Mouse (Mus musculus) induced T-regulatory cell, adult 2 months (primary cell): ENCODE results near the gene Slc27a2.
A peak's percentile ranks its signal among the peaks of the same experiment; 100 is the strongest.
"Not testable (repeated sequence)": the region's sequence is repeated elsewhere in the genome, so short reads cannot be mapped to it uniquely, and the experiment has no call there.

Experiments
- DNase-seq: peaks from one replicate; pipeline ENCODE4 v3.0.0-alpha.2; 2012; ENCODE audit warnings: low read depth

Gene Slc27a2

DNA sequence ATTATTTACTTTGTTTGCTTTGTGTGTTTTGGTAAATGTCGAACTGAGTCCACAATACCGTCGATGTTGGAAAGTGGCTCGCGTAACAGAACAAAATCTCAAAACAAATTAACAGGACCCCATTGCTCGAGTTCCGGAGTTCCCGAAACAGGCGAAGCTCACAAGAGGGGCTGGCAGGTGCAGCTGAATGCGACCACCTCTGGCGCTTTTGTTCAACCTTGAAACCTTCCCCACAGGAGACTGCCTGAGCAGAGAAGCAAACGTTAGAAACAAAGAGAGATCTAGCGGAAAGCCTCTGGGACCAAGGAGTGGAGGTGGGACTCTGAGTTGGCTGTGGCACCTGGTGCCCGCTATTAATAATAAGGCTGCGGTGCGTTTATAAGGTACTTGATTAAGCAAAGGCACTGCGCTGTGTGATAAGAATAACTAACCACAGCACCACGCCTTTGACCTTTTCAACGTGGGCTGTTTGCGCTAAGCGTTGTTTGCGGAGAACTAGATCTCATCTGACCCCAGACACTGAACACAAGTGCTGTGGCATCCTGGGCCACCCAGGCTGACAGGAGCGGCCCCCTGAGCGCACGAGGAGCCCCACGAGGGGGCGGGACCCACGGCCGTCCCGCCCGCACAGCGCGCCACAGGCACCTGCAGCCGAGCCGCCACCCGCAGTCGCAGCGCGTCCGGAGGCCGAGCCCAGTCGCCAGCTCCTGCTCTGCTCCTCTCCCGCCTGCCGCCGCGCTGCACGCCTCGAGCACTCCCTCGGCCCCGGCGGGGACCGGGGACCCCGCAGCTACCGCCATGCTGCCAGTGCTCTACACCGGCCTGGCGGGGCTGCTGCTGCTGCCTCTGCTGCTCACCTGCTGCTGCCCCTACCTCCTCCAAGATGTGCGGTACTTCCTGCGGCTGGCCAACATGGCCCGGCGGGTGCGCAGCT, at the start of gene Slc27a2:
Slc27a2 (plus strand) TSS at position 51 of the 934 bp plus-strand sequence.
- peak; percentile 17 for DNase-seq

DNA sequence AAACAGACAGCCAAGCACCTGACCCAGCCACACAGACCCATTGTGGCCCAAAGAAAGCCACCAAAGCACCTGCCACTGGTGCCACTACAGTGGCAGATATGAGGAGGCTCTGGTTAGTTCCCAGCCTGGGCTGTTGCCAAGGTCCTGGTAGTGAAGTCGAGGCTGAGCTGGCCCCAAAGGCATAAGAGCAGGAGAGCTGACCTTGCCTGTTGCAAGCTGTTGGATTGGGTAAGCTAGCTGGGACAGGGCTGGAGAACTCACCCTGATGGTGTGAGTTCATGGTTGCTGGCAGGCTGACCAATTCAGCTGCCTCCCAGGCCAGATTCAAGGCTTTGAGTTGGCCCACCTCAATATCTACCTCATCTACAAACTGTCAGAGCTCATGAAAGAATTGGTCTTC, 47.1 kb upstream of the Slc27a2 start:
- DNase-seq: no peak

DNA sequence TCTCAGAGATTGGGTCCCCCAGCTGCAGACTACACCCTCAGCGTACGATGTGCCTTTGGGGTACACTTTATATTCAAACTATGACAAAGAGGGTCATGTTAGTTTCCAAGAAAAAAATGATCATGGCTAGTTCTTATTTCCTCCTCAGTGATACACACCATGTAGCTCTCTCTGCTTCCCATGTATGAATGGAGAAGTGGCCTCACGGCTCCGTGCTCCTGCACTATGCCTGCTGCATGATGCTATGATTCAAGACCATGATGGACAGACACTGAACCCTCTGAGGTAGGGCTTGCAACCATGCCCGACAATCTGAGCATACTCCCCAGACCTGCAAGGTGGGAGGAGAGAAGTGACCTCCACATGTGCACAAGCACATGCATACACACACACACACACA, 44.7 kb upstream of the Slc27a2 start:
- no peak for DNase-seq

GRCm38 (mm10) chr2:126508228-126508627, 44.0 kb upstream of the Slc27a2 start:
- DNase-seq: no peak

GRCm38 (mm10) chr2:126515069-126515826, 37.0 kb upstream of the Slc27a2 start:
- no peak for DNase-seq

- no peak for DNase-seq
Observed at GRCm38 (mm10) chr2:126519872-126520581, 32.2 kb upstream of the Slc27a2 start.

DNA sequence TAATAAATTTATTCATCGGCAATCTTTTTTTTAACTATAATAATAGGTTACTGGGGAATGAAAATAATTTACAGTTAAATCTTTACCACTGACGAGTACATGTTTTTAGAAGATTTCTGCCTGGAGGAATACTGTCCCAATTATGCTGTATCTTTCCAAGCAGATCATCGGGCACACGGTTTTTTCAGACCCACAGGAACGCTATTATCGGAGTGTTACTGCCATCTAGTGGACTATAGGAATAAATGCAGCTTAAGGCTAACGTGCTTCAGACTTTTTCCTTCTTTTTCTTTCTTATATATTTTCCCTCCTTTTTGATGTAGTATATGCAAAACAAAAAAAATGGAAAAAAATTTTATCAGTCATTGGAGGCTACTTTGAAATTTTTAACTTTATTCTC, 31.4 kb upstream of the Slc27a2 start:
- peak; percentile 73 for DNase-seq

- no peak for DNase-seq
Observed at GRCm38 (mm10) chr2:126521471-126521870, 30.7 kb upstream of the Slc27a2 start.

DNA sequence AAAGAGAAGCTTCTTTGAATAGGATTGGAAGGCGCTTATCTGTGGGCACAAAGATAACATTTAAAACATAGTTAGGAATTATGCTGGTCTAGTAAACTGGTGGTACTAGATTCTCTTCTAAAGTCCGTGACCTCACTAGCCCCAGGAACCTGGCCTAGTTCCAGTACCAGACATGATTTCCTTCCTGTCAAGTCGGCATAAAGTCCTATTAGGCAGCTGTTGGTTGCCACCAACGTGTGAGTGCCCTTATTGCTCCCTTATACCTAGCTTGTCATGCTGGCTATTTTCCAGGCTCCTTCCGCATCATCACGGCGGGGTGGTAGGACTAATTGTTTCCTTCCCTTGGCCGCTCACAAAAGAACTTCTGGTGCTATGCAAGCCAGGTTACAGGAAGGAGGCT, 30.2 kb upstream of the Slc27a2 start:
- DNase-seq: no peak

DNA sequence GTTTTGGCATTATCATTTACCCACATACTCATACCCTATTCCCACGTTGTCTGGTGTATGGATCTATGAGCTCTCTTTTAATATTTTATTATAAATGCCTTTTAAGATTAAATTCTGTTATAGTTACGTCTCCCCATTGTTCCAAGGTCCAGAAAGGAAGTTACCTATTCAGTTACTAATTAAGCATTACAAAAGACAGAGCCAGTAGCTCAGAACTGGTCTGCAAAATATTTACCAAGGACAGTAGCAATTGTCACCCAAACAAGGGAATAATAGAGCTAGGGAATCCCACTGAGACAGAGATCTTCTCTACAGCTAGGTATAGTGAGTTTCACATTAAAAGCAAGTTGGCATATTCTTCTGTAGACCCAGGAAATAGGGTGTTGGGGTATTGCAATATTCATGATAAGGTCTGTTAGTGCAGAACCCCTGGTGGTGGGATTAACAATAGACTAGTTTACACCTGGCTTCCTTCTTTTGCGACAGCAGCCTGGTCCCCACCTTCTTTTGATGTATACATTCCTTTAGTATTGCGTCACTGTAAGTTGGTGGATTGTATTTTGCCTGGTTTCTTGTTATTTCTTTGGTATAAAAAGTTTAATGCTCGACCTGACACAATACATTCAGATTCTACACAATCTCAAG, 29.0 kb upstream of the Slc27a2 start:
- not testable (repeated sequence) for DNase-seq

- no peak for DNase-seq
Observed at GRCm38 (mm10) chr2:126524271-126524670, 27.9 kb upstream of the Slc27a2 start.

DNA sequence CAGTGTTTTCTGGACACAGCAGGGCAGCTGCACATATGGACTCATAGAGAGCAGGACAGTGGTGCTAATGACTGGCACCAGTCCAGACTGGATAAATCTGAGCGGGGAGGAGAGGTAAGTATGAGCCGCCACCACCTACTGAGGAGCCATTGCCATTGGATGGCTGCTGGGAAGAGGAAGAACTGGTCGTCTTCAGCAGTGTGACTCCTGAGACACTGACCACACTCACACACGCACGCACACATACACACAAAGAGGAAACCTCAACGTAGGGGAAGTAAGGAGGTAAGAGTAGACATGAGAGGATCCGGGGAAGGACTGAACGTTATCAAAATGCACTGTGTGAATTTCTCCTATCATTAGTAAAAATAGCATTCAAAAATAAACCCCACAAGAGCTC, 24.7 kb upstream of the Slc27a2 start:
- no peak for DNase-seq

GRCm38 (mm10) chr2:126530581-126530980, 21.6 kb upstream of the Slc27a2 start:
- DNase-seq: no peak

GRCm38 (mm10) chr2:126537654-126538053, 14.6 kb upstream of the Slc27a2 start:
- no peak for DNase-seq

DNA sequence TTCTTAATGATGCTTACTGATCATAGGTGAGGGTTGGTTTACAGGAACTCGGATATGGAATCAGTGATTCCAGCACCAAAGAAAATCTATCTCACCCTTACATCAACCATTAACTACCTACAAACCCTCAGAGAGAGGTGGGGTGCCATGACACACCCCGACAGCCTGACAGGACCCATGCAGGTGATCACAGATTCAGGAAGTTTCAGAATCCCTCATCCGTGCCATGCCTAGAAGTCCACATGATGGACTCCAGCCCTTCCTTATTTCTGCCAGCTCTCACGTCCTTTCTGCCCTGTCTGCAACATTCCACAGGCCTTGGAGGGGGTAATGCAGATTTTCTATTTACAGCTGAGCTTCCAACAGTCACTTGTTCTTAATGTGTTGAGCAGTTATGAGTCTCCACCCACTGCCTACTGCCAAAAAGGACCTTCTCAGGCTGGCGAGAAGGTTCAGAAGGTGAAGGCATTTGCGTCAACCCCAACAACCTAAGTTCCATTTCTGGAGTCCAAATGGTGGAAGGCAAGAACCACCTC, 11.7 kb upstream of the Slc27a2 start:
- no peak for DNase-seq

- DNase-seq: no peak
Observed at GRCm38 (mm10) chr2:126542211-126542610, 10.0 kb upstream of the Slc27a2 start.

- DNase-seq: no peak
Observed at GRCm38 (mm10) chr2:126545297-126545696, 6.9 kb upstream of the Slc27a2 start.

DNA sequence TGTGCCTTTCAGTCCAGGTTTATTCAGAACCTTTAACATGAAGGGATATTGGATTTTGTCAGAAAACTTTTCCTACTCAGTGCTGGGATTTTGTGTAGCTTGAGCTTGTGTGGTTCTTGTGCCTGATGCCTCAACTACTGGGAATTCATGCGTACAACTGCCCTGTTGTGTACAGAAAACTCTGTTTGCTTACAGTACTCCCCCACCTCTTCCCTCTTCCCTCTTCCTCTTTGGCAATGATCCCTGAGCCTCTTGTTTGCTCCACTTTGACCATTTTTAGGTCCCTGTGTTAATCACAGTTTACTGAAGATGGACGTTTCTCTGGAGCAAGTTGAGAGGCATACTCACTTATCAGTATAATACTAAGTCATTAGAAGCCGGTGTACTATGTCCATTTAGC, 5.8 kb upstream of the Slc27a2 start:
- no peak for DNase-seq

- no peak for DNase-seq
Observed at GRCm38 (mm10) chr2:126549681-126550080, 2.5 kb upstream of the Slc27a2 start.

DNA sequence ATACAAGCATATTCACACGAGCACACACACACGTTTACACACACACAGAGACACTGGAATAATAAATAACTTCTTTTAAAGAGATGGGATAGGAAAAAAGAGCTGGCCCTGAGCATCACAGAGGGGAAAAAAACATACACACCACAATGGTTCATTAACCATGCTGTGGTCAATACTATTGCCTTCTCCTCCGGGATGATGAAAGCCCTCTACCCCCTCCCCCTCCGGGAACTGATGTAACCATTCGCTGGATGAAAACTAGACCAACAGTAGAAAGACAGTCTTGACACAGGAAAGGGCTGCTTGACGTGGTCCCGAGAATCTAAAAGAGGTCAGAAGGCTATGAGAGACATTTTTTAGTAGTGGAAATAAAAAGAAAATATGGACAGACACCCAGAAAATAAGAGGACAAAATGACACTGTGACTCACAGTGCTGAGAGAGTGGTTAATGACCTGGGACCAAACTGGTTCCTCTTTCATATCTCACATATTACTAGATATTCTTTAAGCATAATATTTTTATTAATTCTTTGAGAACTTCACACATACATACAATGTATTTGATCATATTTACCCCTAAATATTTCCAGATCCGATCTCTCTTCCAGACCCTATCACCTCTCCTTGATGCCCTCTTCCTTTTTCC, 840 bp upstream of the Slc27a2 start:
- DNase-seq: no peak

DNA sequence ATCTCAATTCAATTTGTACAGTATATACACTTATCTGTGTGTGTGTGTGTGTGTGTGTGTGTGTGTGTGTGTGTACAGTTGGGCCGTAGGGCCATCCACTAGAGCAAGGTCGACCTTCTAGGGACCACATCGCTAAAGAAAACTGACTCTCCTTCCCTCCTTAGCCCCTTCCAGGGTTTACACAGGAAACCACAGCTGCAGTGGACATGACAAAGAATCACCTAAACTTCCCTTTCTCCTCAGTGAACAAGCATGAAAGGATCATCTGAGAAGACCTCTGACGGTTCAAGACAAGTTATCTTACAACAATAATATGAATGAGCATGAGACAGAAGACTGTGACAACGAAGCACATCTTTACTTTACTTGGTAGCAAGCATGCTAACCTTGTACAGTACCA, 311 bp upstream of the Slc27a2 start:
- DNase-seq: no peak
